Mouse (Mus musculus) cortical plate, adult 2 months (tissue): ENCODE results near the gene Ccdc102a.

ENCODE experiments used
- CTCF ChIP-seq: fragments of 200-500 bp; IDR thresholded peaks from 2 replicates; pipeline ENCODE4 v1.5.1; 2011; ENCODE audit warnings: mild to moderate bottlenecking, control low read depth, low read length; ENCODE audit not compliant: insufficient read depth; ENCODE audit errors: extremely low read depth
- POLR2A ChIP-seq: fragments of 200-500 bp; IDR thresholded peaks from 2 replicates; pipeline ENCODE4 v1.6.1; 2011; ENCODE audit warnings: mild to moderate bottlenecking, low read length, control low read depth; ENCODE audit not compliant: insufficient read depth; ENCODE audit errors: extremely low read depth

DNA sequence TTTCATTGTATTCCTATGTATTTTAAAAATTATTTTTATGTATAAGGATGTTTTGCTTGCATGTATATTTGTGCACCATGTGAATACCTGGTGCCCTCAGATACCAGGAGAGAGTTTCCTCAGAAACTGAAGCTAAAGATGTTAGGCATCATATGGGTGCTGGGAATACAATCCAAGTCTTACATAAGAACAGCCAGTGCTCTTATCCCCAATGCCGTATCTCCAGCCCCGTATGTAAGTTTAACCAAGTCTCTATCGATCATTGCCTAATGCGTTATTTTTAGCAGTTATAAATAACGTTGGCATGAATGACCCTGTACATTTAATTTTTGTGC lies 60.9 kb downstream of the Ccdc102a start:
- no peak for TF ChIP-seq POLR2A
- TF ChIP-seq CTCF: no peak
